Mouse (Mus musculus): Measurements from ENCODE around the gene Dnajc17.

Gene Dnajc17

GRCm38 (mm10) chr2:119163999-119164398, 44.6 kb downstream of the Dnajc17 start:
- in situ Hi-C loops (cut with MboI, MseI), result no loop called here

GRCm38 (mm10) chr2:119163135-119163534, 45.5 kb downstream of the Dnajc17 start:
- in situ Hi-C loops (cut with MboI, MseI), result no loop called here

GRCm38 (mm10) chr2:119161247-119161646, 47.3 kb downstream of the Dnajc17 start:
- in situ Hi-C loops (cut with MboI, MseI), result no loop called here

GRCm38 (mm10) chr2:119157836-119158235, 50.8 kb downstream of the Dnajc17 start:
- in situ Hi-C loops (cut with MboI, MseI), result no loop called here

GRCm38 (mm10) chr2:119156681-119157572, 51.7 kb downstream of the Dnajc17 start, which contains the start of gene Rmdn3:
Gene Rmdn3 (minus strand): TSS chr2:119157034.
- in situ Hi-C loops (cut with MboI, MseI), result no loop called here

GRCm38 (mm10) chr2:119156081-119156680, 52.4 kb downstream of the Dnajc17 start:
- in situ Hi-C loops (cut with MboI, MseI), result no loop called here

GRCm38 (mm10) chr2:119155388-119155787, 53.2 kb downstream of the Dnajc17 start:
- in situ Hi-C loops (cut with MboI, MseI), result no loop called here

GRCm38 (mm10) chr2:119154683-119155082, 53.9 kb downstream of the Dnajc17 start:
- in situ Hi-C loops (cut with MboI, MseI), result loop anchor here (5.0 kb wide), 1 partner anchor 37 kb away; no protein-coding TSS in a partner anchor

GRCm38 (mm10) chr2:119152255-119152654, 56.3 kb downstream of the Dnajc17 start:
- in situ Hi-C loops (cut with MboI, MseI), result loop anchor here (5.0 kb wide), 1 partner anchor 35 kb away; no protein-coding TSS in a partner anchor

- in situ Hi-C loops (cut with MboI, MseI), result loop anchor here (5.0 to 25.0 kb wide), 2 partner anchors 40 to 1190 kb away; no protein-coding TSS in a partner anchor
Observed at GRCm38 (mm10) chr2:119147775-119148174, 60.8 kb downstream of the Dnajc17 start.

GRCm38 (mm10) chr2:119147160-119147678, 61.4 kb downstream of the Dnajc17 start:
- in situ Hi-C loops (cut with MboI, MseI), result loop anchor here (5.0 to 25.0 kb wide), 2 partner anchors 40 to 1190 kb away; no protein-coding TSS in a partner anchor

GRCm38 (mm10) chr2:119146435-119146834, 62.2 kb downstream of the Dnajc17 start:
- in situ Hi-C loops (cut with MboI, MseI), result loop anchor here (5.0 to 25.0 kb wide), 2 partner anchors 41 to 1191 kb away; no protein-coding TSS in a partner anchor

GRCm38 (mm10) chr2:119145199-119145598, 63.4 kb downstream of the Dnajc17 start:
- in situ Hi-C loops (cut with MboI, MseI), result loop anchor here (5.0 to 25.0 kb wide), 2 partner anchors 42 to 1192 kb away; no protein-coding TSS in a partner anchor

- in situ Hi-C loops (cut with MboI, MseI), result loop anchor here (25.0 kb wide), 1 partner anchor 1201 kb away; no protein-coding TSS in a partner anchor
Observed at GRCm38 (mm10) chr2:119136346-119136898, 72.2 kb downstream of the Dnajc17 start.

All from T-helper 1 cell (primary cell).